Mouse (Mus musculus) embryonic facial prominence, embryonic 11.5 days (tissue): ENCODE data around the gene Gnpat. TPM values are rescaled to one million over a fixed set of nuclear protein-coding genes. Genes with fewer than 3 reads are reported as not detected.

Experiments used
- ATAC-seq: fragments of 200-750 bp; cut with Nextera tagmentation; replicated peaks from 2 replicates; pipeline ENCODE4 v1.8.0; 2017; ENCODE audit warnings: low read depth; ENCODE audit not compliant: insufficient number of reproducible peaks, low FRiP score, low TSS enrichment
- DNase-seq: peaks from one replicate; pipeline ENCODE4 v3.0.0-alpha.2; 2015; ENCODE audit warnings: low spot score
- H3K27ac ChIP-seq: fragments of 300-500 bp; sonication (generic); replicated peaks from 2 replicates; pipeline ENCODE4 v1.5.1; 2014; ENCODE audit warnings: mild to moderate bottlenecking, low read depth, low read length, control low read depth
- H3K27me3 ChIP-seq: fragments of 300-500 bp; sonication (generic); 2 replicates; pipeline ENCODE4 v1.6.1; 2014; ENCODE audit warnings: mild to moderate bottlenecking, low read length, moderate library complexity, mixed read lengths; ENCODE audit not compliant: control insufficient read depth, insufficient read depth
- H3K36me3 ChIP-seq: fragments of 300-500 bp; sonication (generic); replicated peaks from 2 replicates; pipeline ENCODE4 v1.6.1; 2014; ENCODE audit warnings: low read depth, mild to moderate bottlenecking, low read length, moderate library complexity, mixed read lengths; ENCODE audit not compliant: control insufficient read depth, insufficient read depth
- H3K4me1 ChIP-seq: fragments of 300-500 bp; sonication (generic); 2 replicates; pipeline ENCODE4 v1.6.1; 2014; ENCODE audit warnings: low read length, mixed read lengths; ENCODE audit not compliant: control insufficient read depth, insufficient read depth
- H3K4me2 ChIP-seq: fragments of 300-500 bp; sonication (generic); 2 replicates; pipeline ENCODE4 v1.6.1; 2014; ENCODE audit warnings: low read depth, mild to moderate bottlenecking, control low read depth, low read length, moderate library complexity
- H3K4me3 ChIP-seq: fragments of 300-500 bp; sonication (generic); 2 replicates; pipeline ENCODE4 v1.5.1; 2014; ENCODE audit warnings: low read depth, low read length, control low read depth
- H3K9ac ChIP-seq: fragments of 300-500 bp; sonication (generic); replicated peaks from 2 replicates; pipeline ENCODE4 v1.6.1; 2014; ENCODE audit warnings: mild to moderate bottlenecking, control low read depth, low read length
- H3K9me3 ChIP-seq: fragments of 300-500 bp; sonication (generic); replicated peaks from 2 replicates; pipeline ENCODE4 v1.6.1; 2016; ENCODE audit warnings: mild to moderate bottlenecking, low read length, inconsistent platforms, mixed read lengths; ENCODE audit not compliant: control insufficient read depth
- WGBS: fragments of 180-500 bp; shearing (Covaris S2); extraction: QIAGEN DNeasy Blood & Tissue Kit; methylation state at CpG from one replicate; pipeline ENCODE4 v1.1.7; 2014; 5-methylcytosine and 5-hydroxymethylcytosine counted together
- polyA plus RNA-seq: library from polyadenylated mRNA; unstranded; fragments of >200 nt; fragmentation: Nextera tagmentation; extraction: Ambion mirVana; gene quantifications from 2 replicates; pipeline ENCODE4 v1.2.1, GENCODE M21; 2014

Gnpat gene
- polyA plus RNA-seq, 1 experiment from 2014 or later: 123 TPM

- Histone ChIP-seq H3K27ac (no peak overlapping the region), H3K9me3 (no peaks in the 10 kb centered on the region), H3K4me1 (no peaks in the 10 kb centered on the region), H3K4me3 (no peak overlapping the region), H3K36me3 (peaks cover 4% of the 10 kb centered on the region; the same call in 1 of the 2 replicates), H3K27me3 (no peaks in the 10 kb centered on the region), H3K9ac (no peak overlapping the region), H3K4me2 (no peak overlapping the region)
- 90% methylated on average over 5 of the region's 5 CpGs for WGBS
- no peak for ATAC-seq
- DNase-seq: no peak
Observed at GRCm38 (mm10) chr8:124845573-124845972, 17.3 kb upstream of the Gnpat start.

DNA sequence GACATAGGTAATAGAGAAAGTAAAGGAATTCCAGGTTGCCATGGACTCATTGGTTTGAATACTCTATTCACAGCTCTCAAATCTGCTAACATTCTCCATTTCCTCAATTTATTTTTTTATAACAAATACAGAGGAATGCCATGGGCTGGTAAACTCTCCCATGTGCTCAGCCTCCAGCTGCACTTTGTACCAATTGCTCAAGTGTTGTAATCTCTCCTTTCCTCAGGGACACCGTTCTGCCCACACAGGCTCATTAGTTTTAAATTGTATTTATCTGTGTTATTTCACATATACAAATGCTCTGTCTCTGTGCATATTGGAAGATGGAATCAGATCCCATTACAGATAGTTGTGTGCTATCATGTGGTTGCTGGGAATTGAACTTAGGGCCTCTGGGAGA, 9.3 kb upstream of the Gnpat start:
- ATAC-seq: no peak
- no peak overlapping the region for H3K27ac ChIP-seq
- H3K9me3 ChIP-seq: no peaks in the 10 kb centered on the region
- no peak for DNase-seq
- H3K27me3 ChIP-seq: no peaks in the 10 kb centered on the region
- H3K36me3 ChIP-seq: peaks cover 13% of the 10 kb centered on the region
- H3K4me3 ChIP-seq: no peak overlapping the region
- H3K4me1 ChIP-seq: no peaks in the 10 kb centered on the region
- H3K4me2 ChIP-seq: no peak overlapping the region
- WGBS: 97% methylated on average over 1 of the region's 1 CpGs
- no peak overlapping the region for H3K9ac ChIP-seq

DNA sequence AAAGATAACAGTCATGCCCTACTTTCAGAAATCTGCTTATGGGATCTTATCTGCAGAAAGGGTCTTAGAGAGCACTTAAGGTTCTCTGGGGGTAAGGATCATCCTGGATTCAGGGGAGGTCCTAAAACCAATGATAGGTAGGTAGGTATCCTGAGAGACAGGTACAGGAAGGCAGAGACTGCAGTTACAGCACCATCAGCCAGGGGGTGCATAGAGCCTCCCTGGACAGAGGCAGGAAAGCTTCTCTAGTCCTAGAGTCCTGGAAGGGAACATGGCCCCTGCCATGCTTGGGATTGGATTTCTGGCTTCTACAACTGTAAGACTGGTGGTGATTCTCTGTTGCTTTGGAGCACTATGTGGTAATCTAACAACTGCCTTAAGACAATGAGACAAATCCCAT, 3.4 kb upstream of the Gnpat start:
- ATAC-seq: no peak
- no peaks in the 10 kb centered on the region for H3K4me1 ChIP-seq
- peaks cover 9% of the 10 kb centered on the region for H3K36me3 ChIP-seq
- H3K4me3 ChIP-seq: no peak overlapping the region
- H3K27ac ChIP-seq: no peak overlapping the region
- peak; percentile 18 for DNase-seq
- no peak overlapping the region for H3K4me2 ChIP-seq
- H3K9me3 ChIP-seq: no peaks in the 10 kb centered on the region
- no peaks in the 10 kb centered on the region for H3K27me3 ChIP-seq
- no peak overlapping the region for H3K9ac ChIP-seq

- Histone ChIP-seq H3K4me2 (no peak overlapping the region), H3K4me3 (no peak overlapping the region), H3K27ac (no peak overlapping the region), H3K36me3 (peaks cover 4% of the 10 kb centered on the region), H3K9ac (no peak overlapping the region), H3K27me3 (no peaks in the 10 kb centered on the region), H3K4me1 (no peaks in the 10 kb centered on the region), H3K9me3 (no peaks in the 10 kb centered on the region)
- WGBS: 93% methylated on average over 3 of the region's 3 CpGs
- ATAC-seq (no peak), DNase-seq (no peak)
Observed at GRCm38 (mm10) chr8:124860188-124860587, 2.6 kb upstream of the Gnpat start.

- DNase-seq (no peak), ATAC-seq (peak; percentile 91)
- WGBS: under 1% methylated on average over 32 of the region's 33 CpGs
- H3K4me2 ChIP-seq: peak overlapping the region; percentile 69
- peak overlapping the region; percentile 89 for H3K27ac ChIP-seq
- no peaks in the 10 kb centered on the region for H3K4me1 ChIP-seq
- H3K9ac ChIP-seq: peak overlapping the region; percentile 98
- peaks cover 2% of the 10 kb centered on the region for H3K36me3 ChIP-seq
- H3K9me3 ChIP-seq: no peaks in the 10 kb centered on the region
- peak overlapping the region; percentile 74 for H3K4me3 ChIP-seq
- H3K27me3 ChIP-seq: no peaks in the 10 kb centered on the region
Observed at GRCm38 (mm10) chr8:124863163-124863677, 387 bp downstream of the Gnpat start.

GRCm38 (mm10) chr8:124863729-124864128, 896 bp downstream of the Gnpat start:
- H3K9ac ChIP-seq: peak overlapping the region; percentile 98
- H3K4me2 ChIP-seq: peak overlapping the region; percentile 69
- H3K4me1 ChIP-seq: no peaks in the 10 kb centered on the region
- DNase-seq (peak; percentile 1), ATAC-seq (no peak)
- peaks cover 2% of the 10 kb centered on the region; the same call in 1 of the 2 replicates for H3K36me3 ChIP-seq
- WGBS: 16% methylated on average over 8 of the region's 8 CpGs
- no peaks in the 10 kb centered on the region for H3K9me3 ChIP-seq
- H3K27me3 ChIP-seq: no peaks in the 10 kb centered on the region
- H3K27ac ChIP-seq: 0 out of 2 replicates have a peak overlapping the region, but pooled peaks have one; percentile 89
- H3K4me3 ChIP-seq: peak overlapping the region; percentile 74

GRCm38 (mm10) chr8:124866669-124867068, 3.8 kb downstream of the Gnpat start:
- no peak for ATAC-seq
- 87% methylated on average over 3 of the region's 3 CpGs for WGBS
- H3K36me3 ChIP-seq: no peaks in the 10 kb centered on the region; the same call in 1 of the 2 replicates

DNA sequence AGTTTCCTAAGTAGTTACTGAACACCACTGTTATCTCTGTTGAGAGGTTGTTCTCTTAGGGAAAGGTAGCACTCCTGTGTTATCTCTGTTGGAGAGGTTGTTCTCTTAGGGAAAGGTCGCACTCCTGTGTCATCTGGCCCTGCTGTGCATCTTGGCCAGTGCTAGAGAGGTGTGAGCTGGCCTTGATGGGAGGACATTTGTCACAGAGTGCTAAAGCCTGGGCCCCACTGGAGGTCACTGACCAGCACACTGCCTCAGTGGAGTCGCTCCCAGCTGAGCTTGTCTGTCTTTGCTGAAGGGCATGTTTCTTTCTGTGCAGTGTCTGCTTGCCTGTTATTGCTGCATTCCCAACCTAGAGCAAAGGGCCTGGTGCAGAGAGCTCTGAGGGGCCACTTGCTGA, 4.3 kb downstream of the Gnpat start:
- no peak for DNase-seq
- H3K9me3 ChIP-seq: no peaks in the 10 kb centered on the region
- H3K36me3 ChIP-seq: no peaks in the 10 kb centered on the region; the same call in 1 of the 2 replicates
- no peak overlapping the region for H3K4me2 ChIP-seq
- H3K4me3 ChIP-seq: no peak overlapping the region
- H3K4me1 ChIP-seq: no peaks in the 10 kb centered on the region
- no peak overlapping the region for H3K27ac ChIP-seq
- ATAC-seq: no peak
- 85% methylated on average over 2 of the region's 2 CpGs for WGBS
- H3K9ac ChIP-seq: no peak overlapping the region
- no peaks in the 10 kb centered on the region for H3K27me3 ChIP-seq

More at GRCm38 (mm10) chr8:124866669-124867068, 3.8 kb downstream of the Gnpat start:
- Histone ChIP-seq H3K27me3 (no peaks in the 10 kb centered on the region), H3K27ac (no peak overlapping the region), H3K9ac (no peak overlapping the region), H3K4me3 (no peak overlapping the region), H3K4me2 (no peak overlapping the region), H3K9me3 (no peaks in the 10 kb centered on the region), H3K4me1 (no peaks in the 10 kb centered on the region)
- DNase-seq: no peak
